Mouse (Mus musculus) MEL (cell line): ENCODE results near the gene Igf1r.

Source experiments
- CTCF ChIP-seq, 3 experiments: IDR thresholded peaks in 2 of 3; conservative IDR thresholded peaks in 1 of 3; 2 replicates each; pipeline ENCODE4 v1.5.1; 2011 to 2012; ENCODE audit warnings: low read length in 3 of 3, low read depth in 2 of 3, mild to moderate bottlenecking in 2 of 3, improper control_type of control experiment in 1 of 3, inconsistent platforms in 1 of 3, mixed read lengths in 1 of 3, moderate library complexity in 1 of 3; ENCODE audit not compliant: control insufficient read depth in 1 of 3, insufficient read depth in 1 of 3, poor library complexity in 1 of 3, severe bottlenecking in 1 of 3
- EP300 ChIP-seq, 2 experiments: IDR thresholded peaks; 2 replicates each; pipeline ENCODE4 v1.6.1; 2011; ENCODE audit warnings: improper control_type of control experiment in 2 of 2, low read length in 2 of 2, low read depth in 1 of 2, mild to moderate bottlenecking in 1 of 2
- TCF12 ChIP-seq: IDR thresholded peaks from 2 replicates; pipeline ENCODE4 v1.6.1; 2014; ENCODE audit warnings: low read depth, mild to moderate bottlenecking, inconsistent platforms, low read length, improper control_type of control experiment, moderate library complexity

GRCm38 (mm10) chr7:68064647-68065362, 112.2 kb downstream of the Igf1r start:
- TF ChIP-seq TCF12 = no peak
- TF ChIP-seq CTCF (IDR thresholded peaks at IDR 0.05 in 2 of 3, conservative IDR thresholded peaks at IDR 0.05 in 1 of 3; ENCODE audit: control insufficient read depth in 1 of 3, insufficient read depth in 1 of 3, low read depth in 2 of 3, low read length in 3 of 3, poor library complexity in 1 of 3, severe bottlenecking in 1 of 3) = no peak
- no peak for TF ChIP-seq EP300 (IDR thresholded peaks at IDR 0.05; ENCODE audit: low read depth in 1 of 2, low read length in 2 of 2)
